Mouse (Mus musculus) embryonic facial prominence, embryonic 10.5 days (tissue): ENCODE measurements around the gene Thbs3. TPM values are rescaled to one million over a fixed set of nuclear protein-coding genes. Genes with fewer than 3 reads are reported as not detected.

ENCODE experiments used
- DNase-seq: peaks from one replicate; pipeline ENCODE4 v3.0.0-alpha.2; 2017; ENCODE audit warnings: low spot score
- H3K27ac ChIP-seq: fragments of 300-500 bp; sonication (generic); replicated peaks from 2 replicates; pipeline ENCODE4 v1.5.1; 2016; ENCODE audit warnings: mild to moderate bottlenecking
- H3K27me3 ChIP-seq: fragments of 300-500 bp; sonication (generic); replicated peaks from 2 replicates; pipeline ENCODE4 v1.6.1; 2016; ENCODE audit warnings: low read depth, mild to moderate bottlenecking; ENCODE audit not compliant: poor library complexity, severe bottlenecking
- H3K36me3 ChIP-seq: fragments of 300-500 bp; sonication (generic); replicated peaks from 2 replicates; pipeline ENCODE4 v1.6.1; 2016; ENCODE audit warnings: mild to moderate bottlenecking, moderate library complexity
- H3K4me1 ChIP-seq: fragments of 300-500 bp; sonication (generic); 2 replicates; pipeline ENCODE4 v1.6.1; 2016
- H3K4me3 ChIP-seq: fragments of 300-500 bp; sonication (generic); 2 replicates; pipeline ENCODE4 v1.5.1; 2016; ENCODE audit warnings: mild to moderate bottlenecking, moderate library complexity
- H3K9me3 ChIP-seq: fragments of 300-500 bp; sonication (generic); 2 replicates; pipeline ENCODE4 v1.6.1; 2016; ENCODE audit warnings: mild to moderate bottlenecking
- WGBS: fragments of 180-500 bp; shearing (Covaris S2); methylation state at CpG from one replicate; pipeline ENCODE4 v1.1.7; 2016; 5-methylcytosine and 5-hydroxymethylcytosine counted together
- polyA plus RNA-seq: library from polyadenylated mRNA; unstranded; fragments of >200 nt; fragmentation: Nextera tagmentation; extraction: Ambion mirVana; gene quantifications from 2 replicates; pipeline ENCODE4 v1.2.1, GENCODE M21; 2016

Gene Thbs3
- polyA plus RNA-seq, 1 experiment from 2014 or later: 42.0 TPM

- H3K36me3 ChIP-seq: peaks cover 16% of the 10 kb centered on the region; the same call in 1 of the 2 replicates
- 70% methylated on average over 16 of the region's 16 CpGs for WGBS
- H3K4me3 ChIP-seq: no peak overlapping the region
- H3K4me1 ChIP-seq: peaks cover 42% of the 10 kb centered on the region
- no peak overlapping the region for H3K27ac ChIP-seq
- no peak for DNase-seq
- H3K27me3 ChIP-seq: peaks cover 58% of the 10 kb centered on the region
- no peaks in the 10 kb centered on the region for H3K9me3 ChIP-seq
These were observed 16.8 kb downstream of the Thbs3 start for GRCm38 (mm10) chr3:89231772-89232275.

GRCm38 (mm10) chr3:89232614-89233013 is 17.6 kb downstream of the Thbs3 start:
- Histone ChIP-seq H3K4me1 (peaks cover 35% of the 10 kb centered on the region), H3K27ac (no peak overlapping the region), H3K9me3 (no peaks in the 10 kb centered on the region), H3K27me3 (peaks cover 58% of the 10 kb centered on the region), H3K36me3 (peaks cover 22% of the 10 kb centered on the region), H3K4me3 (no peak overlapping the region)
- 54% methylated on average over 6 of the region's 6 CpGs for WGBS
- DNase-seq: no peak

GRCm38 (mm10) chr3:89233562-89234110 is 18.7 kb downstream of the Thbs3 start:
- H3K9me3 ChIP-seq: no peaks in the 10 kb centered on the region
- no peak for DNase-seq
- 84% methylated on average over 14 of the region's 14 CpGs for WGBS
- H3K27me3 ChIP-seq: peaks cover 57% of the 10 kb centered on the region
- H3K4me1 ChIP-seq: peaks cover 29% of the 10 kb centered on the region
- H3K36me3 ChIP-seq: peaks cover 32% of the 10 kb centered on the region
- no peak overlapping the region for H3K27ac ChIP-seq
- no peak overlapping the region for H3K4me3 ChIP-seq

GRCm38 (mm10) chr3:89236516-89236915 is 21.5 kb downstream of the Thbs3 start:
- no peaks in the 10 kb centered on the region for H3K9me3 ChIP-seq
- no peak overlapping the region for H3K27ac ChIP-seq
- no peak overlapping the region for H3K4me3 ChIP-seq
- H3K4me1 ChIP-seq: peaks cover 21% of the 10 kb centered on the region
- peaks cover 29% of the 10 kb centered on the region for H3K27me3 ChIP-seq
- H3K36me3 ChIP-seq: peaks cover 40% of the 10 kb centered on the region
- WGBS: 91% methylated on average over 10 of the region's 10 CpGs
- no peak for DNase-seq

GRCm38 (mm10) chr3:89237682-89238081 is 22.7 kb downstream of the Thbs3 start:
- WGBS: 91% methylated on average over 21 of the region's 21 CpGs
- peaks cover 45% of the 10 kb centered on the region for H3K36me3 ChIP-seq

GRCm38 (mm10) chr3:89238494-89238893 is 23.5 kb downstream of the Thbs3 start:
- H3K27ac ChIP-seq: 0 out of 2 replicates have a peak overlapping the region, but pooled peaks have one; percentile 10
- WGBS: 80% methylated on average over 12 of the region's 12 CpGs
- peaks cover 20% of the 10 kb centered on the region for H3K27me3 ChIP-seq
- peaks cover 10% of the 10 kb centered on the region for H3K4me1 ChIP-seq
- H3K9me3 ChIP-seq: no peaks in the 10 kb centered on the region
- H3K4me3 ChIP-seq: no peak overlapping the region
- H3K36me3 ChIP-seq: peaks cover 45% of the 10 kb centered on the region
- no peak for DNase-seq

More at GRCm38 (mm10) chr3:89237682-89238081, 22.7 kb downstream of the Thbs3 start:
- Histone ChIP-seq H3K4me3 (no peak overlapping the region), H3K9me3 (no peaks in the 10 kb centered on the region), H3K4me1 (peaks cover 11% of the 10 kb centered on the region), H3K27me3 (peaks cover 20% of the 10 kb centered on the region), H3K27ac (no peak overlapping the region)
- DNase-seq: no peak

GRCm38 (mm10) chr3:89242331-89242895 is 27.4 kb downstream of the Thbs3 start:
- Histone ChIP-seq H3K4me1 (peaks cover 44% of the 10 kb centered on the region), H3K4me3 (no peak overlapping the region), H3K36me3 (peaks cover 25% of the 10 kb centered on the region), H3K27me3 (peaks cover 30% of the 10 kb centered on the region), H3K9me3 (no peaks in the 10 kb centered on the region), H3K27ac (no peak overlapping the region)
- DNase-seq: peak; percentile 51
- 76% methylated on average over 9 of the region's 9 CpGs for WGBS

GRCm38 (mm10) chr3:89243609-89244008 is 28.6 kb downstream of the Thbs3 start:
- Histone ChIP-seq H3K4me1 (peaks cover 45% of the 10 kb centered on the region), H3K36me3 (peaks cover 25% of the 10 kb centered on the region), H3K27ac (peak overlapping the region; percentile 48; the same call in 1 of the 2 replicates), H3K9me3 (no peaks in the 10 kb centered on the region), H3K27me3 (peaks cover 30% of the 10 kb centered on the region), H3K4me3 (peak overlapping the region; percentile 68)
- WGBS: 7% methylated on average over 14 of the region's 14 CpGs
- peak; percentile 76 for DNase-seq

GRCm38 (mm10) chr3:89244158-89244981 is 29.4 kb downstream of the Thbs3 start:
- H3K27ac ChIP-seq: peak overlapping the region; percentile 88
- H3K27me3 ChIP-seq: peaks cover 30% of the 10 kb centered on the region
- peak; percentile 49 for DNase-seq
- no peaks in the 10 kb centered on the region for H3K9me3 ChIP-seq
- H3K4me3 ChIP-seq: peak overlapping the region; percentile 68
- H3K4me1 ChIP-seq: peaks cover 44% of the 10 kb centered on the region
- peaks cover 25% of the 10 kb centered on the region for H3K36me3 ChIP-seq
- whole genome bisulfite sequencing: 12% methylated on average over 25 of the region's 25 CpGs

- Histone ChIP-seq H3K36me3 (peaks cover 29% of the 10 kb centered on the region), H3K4me1 (peaks cover 51% of the 10 kb centered on the region), H3K9me3 (no peaks in the 10 kb centered on the region), H3K4me3 (peak overlapping the region; percentile 68), H3K27me3 (peaks cover 30% of the 10 kb centered on the region), H3K27ac (peak overlapping the region; percentile 88)
- peak; percentile 68 for DNase-seq
- 2% methylated on average over 25 of the region's 26 CpGs for WGBS
These were observed 30.2 kb downstream of the Thbs3 start for GRCm38 (mm10) chr3:89244982-89245687.

- H3K4me3 ChIP-seq: peak within 1 kb of the TSS; percentile 68
- 3% methylated on average over 20 of the region's 20 CpGs for WGBS
- H3K36me3 ChIP-seq: peaks cover 29% of the 10 kb centered on the region
- peaks cover 57% of the 10 kb centered on the region for H3K4me1 ChIP-seq
- peaks cover 30% of the 10 kb centered on the region for H3K27me3 ChIP-seq
- DNase-seq: peak; percentile 56
- no peaks in the 10 kb centered on the region for H3K9me3 ChIP-seq
- peak within 1 kb of the TSS; percentile 88 for H3K27ac ChIP-seq
These were observed 30.8 kb downstream of the Thbs3 start, which contains the start of gene Krtcap2 for GRCm38 (mm10) chr3:89245688-89246171. TSS of gene Krtcap2 (plus strand) at chr3:89245966.
